Mouse (Mus musculus) cerebellum, adult 9-11 months (tissue): ENCODE data around the gene Pik3r6.

Experiments used
- DNase-seq: peaks from one replicate; pipeline ENCODE4 v3.0.0; 2022

The Pik3r6 gene

DNA sequence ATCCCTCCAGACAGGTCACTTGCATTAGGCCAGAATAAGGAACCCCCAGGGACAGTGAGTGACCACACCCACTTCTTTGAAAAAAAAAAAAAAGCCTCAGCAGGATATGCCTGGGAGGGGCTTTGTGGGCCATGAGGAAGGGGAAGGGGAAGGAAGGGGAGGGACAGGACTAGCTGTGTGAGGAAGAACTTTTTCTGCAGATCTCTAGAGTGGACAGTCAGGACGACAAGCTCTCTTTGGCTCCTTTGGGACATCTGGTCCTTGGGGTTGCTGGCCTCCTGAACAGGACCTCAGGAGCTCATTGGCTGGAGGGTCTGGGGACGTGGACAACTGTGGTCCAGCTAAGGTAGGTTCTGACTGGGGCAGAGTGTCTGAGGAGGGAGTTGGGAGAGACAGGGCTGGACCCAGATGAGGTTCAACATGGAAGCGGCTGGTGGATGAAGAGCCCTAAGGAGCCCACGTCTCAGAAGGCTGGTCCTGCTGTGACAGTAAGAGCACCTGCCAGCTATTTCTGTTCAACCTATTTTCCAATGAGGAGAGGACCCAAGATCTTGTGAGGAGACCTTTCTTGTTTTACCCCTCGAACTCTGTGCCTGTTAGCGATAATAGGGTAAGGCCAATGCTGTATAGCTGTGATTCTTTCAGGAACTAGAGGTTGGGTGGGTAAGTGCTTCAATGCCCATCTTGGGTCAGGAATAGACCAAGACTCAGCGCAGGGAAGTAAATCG lies at the start of gene Pik3r6:
Gene Pik3r6 (plus strand): TSS at position 118 of the 728 bp plus-strand sequence.
- DNase-seq: no peak

DNA sequence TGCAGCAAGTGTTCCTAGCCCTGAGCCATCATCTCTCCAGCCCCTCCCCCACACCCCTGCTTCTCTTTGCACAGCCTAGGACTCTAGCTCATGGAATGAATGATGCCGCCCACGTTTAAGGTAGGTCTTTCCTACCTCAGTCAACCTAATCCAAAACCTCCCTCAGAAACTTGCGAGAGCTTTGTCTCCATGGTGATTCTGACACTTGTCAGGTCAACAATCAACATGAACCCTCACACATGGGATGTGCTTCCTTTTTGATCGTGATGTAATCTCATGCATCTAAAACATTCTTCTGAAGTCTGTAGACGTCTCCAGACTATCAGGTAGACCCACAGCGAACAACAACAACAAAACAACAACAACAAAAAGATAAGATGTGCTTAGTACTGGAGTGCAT lies 49.5 kb upstream of the Pik3r6 start:
- DNase-seq: no peak

- DNase-seq: no peak
These were observed 44.7 kb upstream of the Pik3r6 start for GRCm38 (mm10) chr11:68458086-68458485.

DNA sequence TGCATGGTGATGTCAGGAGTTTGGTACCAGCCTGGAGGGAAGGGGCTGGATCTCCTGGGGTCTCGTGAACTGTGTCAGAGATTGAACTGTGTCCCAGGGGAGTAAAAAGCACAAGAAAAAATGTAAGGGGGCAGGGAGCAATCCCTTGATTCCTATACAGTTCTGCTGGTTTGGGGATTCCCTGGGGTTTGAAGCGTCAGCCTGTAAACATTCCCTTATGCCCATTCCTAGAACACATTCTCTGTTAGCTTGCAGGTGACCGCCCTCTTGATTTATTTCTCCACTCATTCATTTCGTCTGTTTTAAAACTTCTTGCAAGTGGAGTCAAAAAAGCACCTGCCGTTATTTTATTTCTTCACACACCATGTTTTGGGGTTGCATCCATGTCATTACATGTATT lies 43.8 kb upstream of the Pik3r6 start:
- no peak for DNase-seq

DNA sequence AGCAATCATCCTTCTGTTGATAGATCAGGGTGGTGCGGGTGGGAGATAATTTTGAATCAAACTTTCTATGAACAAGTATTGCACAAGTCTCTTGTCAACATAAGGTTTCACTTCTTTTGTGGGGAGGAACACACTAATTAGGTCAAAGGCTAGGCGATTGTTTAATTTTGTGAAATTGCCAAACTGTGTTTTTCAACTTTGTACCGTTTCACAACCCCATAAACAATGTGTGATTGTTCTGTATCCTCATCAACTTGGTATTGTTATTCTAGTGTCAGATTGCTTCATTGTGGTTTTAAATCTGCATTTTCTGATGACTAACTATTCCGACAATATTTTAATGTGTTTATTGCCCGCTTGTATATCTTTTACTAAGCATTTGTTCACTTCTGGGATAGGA lies 43.3 kb upstream of the Pik3r6 start:
- DNase-seq: no peak

- DNase-seq: no peak
These were observed 40.1 kb upstream of the Pik3r6 start for GRCm38 (mm10) chr11:68462716-68463115.

DNA sequence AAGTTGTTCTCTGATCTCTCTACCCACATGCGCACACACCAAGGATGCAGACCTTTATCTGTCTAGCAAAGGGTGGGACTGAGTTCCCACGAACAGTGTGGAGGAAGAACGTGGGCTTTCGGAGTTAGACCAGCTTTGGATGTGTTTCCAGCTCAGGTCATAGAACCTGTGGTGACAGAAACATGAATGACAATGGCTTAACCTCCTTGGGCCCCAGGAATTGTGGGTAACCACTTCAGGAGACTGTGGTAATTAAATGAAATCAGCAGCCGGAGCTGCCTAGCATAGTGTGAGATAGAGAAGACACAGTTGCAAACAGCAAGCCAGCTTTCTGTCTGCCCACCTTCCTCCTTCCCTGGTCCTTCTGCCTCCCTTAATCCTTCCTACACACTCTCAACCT lies 38.6 kb upstream of the Pik3r6 start:
- DNase-seq: no peak

DNA sequence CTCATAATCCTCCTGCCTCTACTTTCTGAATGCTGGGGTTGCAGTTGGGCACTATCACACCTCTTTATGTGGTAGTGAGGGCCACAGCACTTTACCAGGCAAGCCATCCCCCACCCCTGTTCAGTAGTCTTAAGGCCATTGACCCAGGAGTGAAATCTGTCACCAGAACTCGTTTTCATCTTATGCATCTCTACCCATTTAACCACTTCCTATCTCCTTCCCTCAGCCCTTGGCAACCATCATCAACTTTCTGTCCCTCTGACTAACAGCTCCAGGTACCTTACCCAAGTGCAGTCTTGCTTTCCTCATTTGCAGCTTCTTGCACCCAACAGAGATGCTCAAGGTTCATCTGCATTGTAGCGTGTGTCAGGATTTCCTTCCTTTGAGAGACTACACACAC lies 37.7 kb upstream of the Pik3r6 start:
- no peak for DNase-seq

- no peak for DNase-seq
These were observed 35.4 kb upstream of the Pik3r6 start for GRCm38 (mm10) chr11:68467441-68467840.

DNA sequence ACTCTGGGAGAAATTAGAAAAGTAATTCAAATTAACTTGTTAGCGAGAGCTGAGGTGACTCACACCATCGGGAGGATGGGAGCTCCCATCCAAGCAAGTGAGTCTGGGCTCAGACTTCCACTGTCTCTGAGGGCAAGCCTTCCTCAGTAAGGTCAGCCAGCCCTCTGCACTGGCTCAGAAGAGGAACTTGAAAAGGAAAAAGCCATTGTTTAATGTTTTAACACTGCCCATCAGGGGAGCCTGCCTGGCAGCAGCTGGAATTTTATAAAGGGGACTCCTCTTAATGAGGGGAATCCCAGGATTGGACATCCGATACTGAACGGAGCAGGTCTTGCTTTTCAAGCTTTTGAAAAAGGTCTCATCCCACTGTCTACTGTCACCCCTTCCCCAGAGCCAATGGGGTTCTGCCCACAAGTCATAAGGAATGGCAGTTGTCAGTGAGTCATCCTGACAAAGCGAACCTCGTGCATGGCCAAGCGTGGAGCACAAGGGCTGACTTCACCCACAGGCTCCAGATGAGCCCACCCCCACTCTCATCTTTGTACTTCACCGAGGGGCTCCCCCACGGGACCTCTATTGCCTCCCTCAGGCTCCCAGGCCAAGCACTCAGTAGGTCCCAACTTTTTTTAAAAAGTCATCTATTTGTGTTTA lies 34.7 kb upstream of the Pik3r6 start:
- no peak for DNase-seq

GRCm38 (mm10) chr11:68468886-68469285 lies 33.9 kb upstream of the Pik3r6 start:
- DNase-seq: no peak

DNA sequence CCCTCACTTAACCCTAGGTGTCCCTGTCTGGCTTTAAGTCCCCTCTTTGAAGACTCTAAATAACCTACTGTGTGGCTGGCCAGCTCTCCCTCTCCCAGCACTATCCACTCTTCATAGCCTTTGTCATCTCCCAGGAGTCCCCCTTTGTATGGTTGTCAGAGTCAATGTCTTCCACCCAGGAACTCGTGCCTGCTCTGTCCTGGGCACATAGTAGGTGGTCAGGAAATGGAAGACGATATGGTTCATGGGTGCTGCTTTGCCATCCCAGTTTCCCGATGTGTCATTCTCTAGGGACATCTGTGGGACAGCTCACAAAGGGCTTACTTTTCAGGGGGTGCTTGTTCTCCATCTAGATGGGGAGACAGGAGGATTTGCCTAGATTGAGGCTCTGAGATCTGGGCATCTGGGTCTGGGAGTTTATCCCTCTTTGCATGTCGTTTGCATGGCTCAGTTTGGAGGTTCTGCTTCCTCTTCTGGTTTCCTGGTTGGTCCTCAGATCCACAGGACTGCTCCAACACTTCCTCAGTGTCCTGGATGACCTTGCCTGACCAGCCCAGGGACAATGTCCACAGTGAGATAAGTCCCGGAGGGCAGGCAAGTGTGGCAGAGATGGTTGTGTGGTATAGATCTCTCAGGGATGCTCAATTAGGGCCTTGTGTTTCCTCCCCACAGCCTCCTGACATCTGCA lies 30.5 kb upstream of the Pik3r6 start:
- no peak for DNase-seq

- no peak for DNase-seq
These were observed 28.2 kb upstream of the Pik3r6 start for GRCm38 (mm10) chr11:68474600-68474999.

- DNase-seq: no peak
These were observed 27.1 kb upstream of the Pik3r6 start for GRCm38 (mm10) chr11:68475676-68476075.

- no peak for DNase-seq
These were observed 25.2 kb upstream of the Pik3r6 start for GRCm38 (mm10) chr11:68477661-68478060.

DNA sequence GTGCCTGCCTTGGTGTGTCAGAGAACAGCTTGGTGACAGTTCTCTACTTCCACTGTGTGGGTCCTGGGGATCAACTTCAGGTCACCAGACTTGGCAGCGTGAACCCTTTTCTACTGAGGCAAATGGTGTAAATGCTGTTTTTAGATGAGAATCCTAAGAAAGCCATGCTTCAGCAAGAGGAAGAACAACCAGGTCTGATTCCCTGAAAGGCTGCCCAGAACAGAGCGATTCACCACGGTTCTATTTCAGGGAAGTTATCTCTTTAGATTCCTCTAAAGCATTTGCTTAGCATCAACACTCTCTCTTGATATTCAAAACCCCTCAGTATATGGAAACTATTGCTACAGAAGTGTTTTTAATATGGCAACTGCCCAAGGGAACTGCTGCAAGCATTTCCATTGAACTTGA lies 24.2 kb upstream of the Pik3r6 start:
- DNase-seq: no peak

DNA sequence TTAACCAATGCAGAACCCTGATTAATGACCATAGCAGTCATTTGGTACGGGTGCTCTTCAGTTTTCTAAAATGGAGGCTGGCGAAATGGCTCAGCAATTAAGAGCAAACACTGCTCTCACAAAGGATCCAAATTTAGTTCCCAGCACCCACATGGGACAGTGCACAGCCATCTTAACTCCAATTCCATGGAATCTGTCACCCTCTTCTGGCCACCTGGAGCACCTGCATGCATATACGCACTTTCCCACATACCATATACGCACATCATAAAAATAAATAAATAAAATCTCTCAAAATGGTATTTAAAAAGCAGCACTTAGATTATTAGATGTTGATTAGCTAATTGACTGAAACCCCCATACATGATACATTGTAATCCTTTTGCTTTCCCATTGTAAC lies 22.2 kb upstream of the Pik3r6 start:
- DNase-seq: no peak

GRCm38 (mm10) chr11:68482001-68482400 lies 20.8 kb upstream of the Pik3r6 start:
- DNase-seq: no peak

GRCm38 (mm10) chr11:68483213-68483612 lies 19.6 kb upstream of the Pik3r6 start:
- no peak for DNase-seq

DNA sequence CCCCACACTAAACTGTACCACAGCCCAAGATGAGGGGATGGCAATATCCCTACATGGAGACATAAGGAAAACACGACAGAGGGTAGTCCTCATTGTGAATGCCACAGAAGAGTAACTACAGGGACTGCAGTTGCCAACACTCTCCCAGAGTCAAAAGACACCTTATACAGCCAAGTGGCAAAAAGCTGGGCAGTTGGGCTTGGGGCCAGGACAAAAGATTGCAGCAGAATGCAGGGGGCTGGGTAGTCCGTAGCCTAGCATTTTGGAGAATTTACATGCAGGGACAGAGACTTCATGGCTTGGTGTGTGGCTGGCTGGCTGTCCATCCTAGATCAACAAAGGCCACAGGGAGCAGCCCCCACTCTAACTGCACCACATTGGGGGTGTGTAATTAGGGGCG lies 18.4 kb upstream of the Pik3r6 start:
- DNase-seq: no peak

DNA sequence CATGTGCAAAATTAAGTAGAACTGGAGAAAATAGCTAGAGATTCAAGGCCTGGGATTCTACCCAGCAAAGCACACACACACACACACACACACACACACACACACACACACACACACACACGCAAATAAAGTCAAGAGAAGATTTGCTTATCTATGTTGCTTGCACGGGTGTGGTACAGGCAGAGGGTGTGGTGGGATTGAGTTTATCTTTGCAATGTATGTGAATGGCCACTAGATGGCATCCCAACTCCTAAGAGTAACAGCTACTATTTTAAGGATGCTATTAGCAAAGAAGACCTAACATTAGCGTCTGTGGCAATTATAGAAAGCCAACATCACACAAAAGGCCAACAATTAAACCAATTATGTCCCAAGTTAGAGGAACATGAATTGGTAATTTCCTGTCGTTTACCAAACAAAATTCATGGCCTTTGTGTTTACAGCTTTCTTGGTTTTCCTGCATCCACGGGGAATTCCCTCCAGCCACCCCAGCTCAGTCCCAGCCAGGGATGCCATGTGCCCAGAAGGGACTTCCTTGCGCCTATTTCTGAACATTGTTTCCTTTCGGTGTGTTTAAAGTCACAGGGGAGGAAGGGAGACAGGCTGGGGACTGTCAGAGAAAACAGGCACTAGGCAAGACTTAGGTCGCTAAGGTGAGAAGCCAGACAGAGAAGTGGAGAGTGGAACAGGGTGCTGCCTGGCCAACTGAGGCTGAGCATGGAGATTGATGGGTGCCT lies 17.4 kb upstream of the Pik3r6 start:
- DNase-seq: peak; percentile 8

- DNase-seq: no peak
These were observed 16.7 kb upstream of the Pik3r6 start for GRCm38 (mm10) chr11:68486093-68486492.

- no peak for DNase-seq
These were observed 15.1 kb upstream of the Pik3r6 start for GRCm38 (mm10) chr11:68487720-68488119.
